Mouse (Mus musculus) heart, postnatal 4 days (tissue): Measurements from ENCODE around the gene Mpp4. TPM values are rescaled to one million over a fixed set of nuclear protein-coding genes. Genes with fewer than 3 reads are reported as not detected.

Source experiments
- total RNA-seq, 2 experiments: library from RNA; stranded (reverse); gene quantifications; 2 replicates each; pipeline ENCODE4 v1.2.3; 2021

The Mpp4 gene
- total RNA-seq, 2 experiments from 2014 or later: 0.16 to 0.17 TPM

Other genes with a start within 250 kb of the Mpp4 start
- 100 to 1,000 TPM; 149 to 154 TPM for gene Trak2, start 190.0 kb downstream of the Mpp4 start, total RNA-seq
- gene Stradb, start 189.9 kb downstream of the Mpp4 start, total RNA-seq: 10 to 100 TPM; 28.4 to 31.7 TPM
- gene C2cd6, start 68.5 kb downstream of the Mpp4 start, total RNA-seq: not detected
- 1 to 10 TPM; 5.2 to 7.3 TPM for gene Tmem237, start 43.0 kb downstream of the Mpp4 start, total RNA-seq
- gene Als2, start 73.8 kb upstream of the Mpp4 start, total RNA-seq: 10 to 100 TPM; 12.8 to 13.5 TPM
- gene Cdk15, start 93.5 kb upstream of the Mpp4 start, total RNA-seq: not detected